Mouse (Mus musculus): ENCODE results near the gene Prrx1. TPM values are rescaled to one million over a fixed set of nuclear protein-coding genes. Genes with fewer than 3 reads are reported as not detected.

Gene Prrx1
- polyA plus RNA-seq, 1 experiment from 2014 or later, result 6.6 TPM

- H3K4me3 ChIP-seq (ENCODE audit: low read length), result peak overlapping the region; percentile 58
- H3K9ac ChIP-seq (ENCODE audit: low read depth, low read length), result no peak overlapping the region
- no peak overlapping the region for H3K27ac ChIP-seq (ENCODE audit: low read depth, low read length)
- H3K9me3 ChIP-seq (ENCODE audit: control insufficient read depth, low read length), result no peaks in the 10 kb centered on the region
- H3K4me2 ChIP-seq (replicated peaks; ENCODE audit: low read depth, low read length), result peak overlapping the region; percentile 84
- whole genome bisulfite sequencing, result 1% methylated on average over 23 of the region's 23 CpGs
- no peaks in the 10 kb centered on the region for H3K36me3 ChIP-seq (ENCODE audit: control insufficient read depth, insufficient read depth, low read length)
- peaks cover 8% of the 10 kb centered on the region; the same call in 1 of the 2 replicates for H3K4me1 ChIP-seq (ENCODE audit: control insufficient read depth, insufficient read depth, low read length)
- peaks cover 29% of the 10 kb centered on the region for H3K27me3 ChIP-seq (ENCODE audit: control insufficient read depth, insufficient read depth, low read length)
- no peak for ATAC-seq (ENCODE audit: low FRiP score, low TSS enrichment)
Measured at GRCm38 (mm10) chr1:163314829-163315301, 1.4 kb upstream of the Prrx1 start.

GRCm38 (mm10) chr1:163313921-163314725 is 613 bp upstream of the Prrx1 start:
- H3K27ac ChIP-seq (ENCODE audit: low read depth, low read length), result peak overlapping the region; percentile 27; the same call in 1 of the 2 replicates

GRCm38 (mm10) chr1:163311861-163312811 is 1.4 kb downstream of the Prrx1 start:
- Histone ChIP-seq H3K4me2 (replicated peaks; ENCODE audit: low read depth, low read length) (peak overlapping the region; percentile 84), H3K27me3 (ENCODE audit: control insufficient read depth, insufficient read depth, low read length) (peaks cover 41% of the 10 kb centered on the region), H3K9ac (ENCODE audit: low read depth, low read length) (peak overlapping the region; percentile 69), H3K36me3 (ENCODE audit: control insufficient read depth, insufficient read depth, low read length) (no peaks in the 10 kb centered on the region), H3K9me3 (ENCODE audit: control insufficient read depth, low read length) (no peaks in the 10 kb centered on the region), H3K27ac (ENCODE audit: low read depth, low read length) (peak overlapping the region; percentile 69; the same call in 1 of the 2 replicates), H3K4me1 (ENCODE audit: control insufficient read depth, insufficient read depth, low read length) (peaks cover 11% of the 10 kb centered on the region; the same call in 1 of the 2 replicates), H3K4me3 (ENCODE audit: low read length) (peak overlapping the region; percentile 58)
- ATAC-seq (ENCODE audit: low FRiP score, low TSS enrichment), result peak; percentile 73
- under 1% methylated on average over 55 of the region's 59 CpGs for WGBS

More at GRCm38 (mm10) chr1:163313921-163314725, 613 bp upstream of the Prrx1 start:
- Histone ChIP-seq H3K4me1 (ENCODE audit: control insufficient read depth, insufficient read depth, low read length) (peaks cover 8% of the 10 kb centered on the region; the same call in 1 of the 2 replicates), H3K9me3 (ENCODE audit: control insufficient read depth, low read length) (no peaks in the 10 kb centered on the region), H3K36me3 (ENCODE audit: control insufficient read depth, insufficient read depth, low read length) (no peaks in the 10 kb centered on the region), H3K4me2 (replicated peaks; ENCODE audit: low read depth, low read length) (peak overlapping the region; percentile 84), H3K4me3 (ENCODE audit: low read length) (peak overlapping the region; percentile 58), H3K9ac (ENCODE audit: low read depth, low read length) (peak overlapping the region; percentile 23; the same call in 1 of the 2 replicates), H3K27me3 (ENCODE audit: control insufficient read depth, insufficient read depth, low read length) (peaks cover 36% of the 10 kb centered on the region)
- under 1% methylated on average over 21 of the region's 21 CpGs for WGBS
- ATAC-seq (ENCODE audit: low FRiP score, low TSS enrichment), result peak; percentile 41

GRCm38 (mm10) chr1:163311006-163311836 is 2.3 kb downstream of the Prrx1 start:
- no peak for ATAC-seq (ENCODE audit: low FRiP score, low TSS enrichment)
- Histone ChIP-seq H3K9ac (ENCODE audit: low read depth, low read length) (peak overlapping the region; percentile 69), H3K27ac (ENCODE audit: low read depth, low read length) (no peak overlapping the region), H3K4me1 (ENCODE audit: control insufficient read depth, insufficient read depth, low read length) (peaks cover 11% of the 10 kb centered on the region; the same call in 1 of the 2 replicates), H3K4me3 (ENCODE audit: low read length) (peak overlapping the region; percentile 58), H3K9me3 (ENCODE audit: control insufficient read depth, low read length) (no peaks in the 10 kb centered on the region), H3K4me2 (replicated peaks; ENCODE audit: low read depth, low read length) (peak overlapping the region; percentile 84), H3K36me3 (ENCODE audit: control insufficient read depth, insufficient read depth, low read length) (no peaks in the 10 kb centered on the region), H3K27me3 (ENCODE audit: control insufficient read depth, insufficient read depth, low read length) (peaks cover 39% of the 10 kb centered on the region)
- 26% methylated on average over 13 of the region's 13 CpGs for WGBS

- no peaks in the 10 kb centered on the region for H3K36me3 ChIP-seq (ENCODE audit: control insufficient read depth, insufficient read depth, low read length)
- no peak for ATAC-seq (ENCODE audit: low FRiP score, low TSS enrichment)
- no peak overlapping the region for H3K27ac ChIP-seq (ENCODE audit: low read depth, low read length)
- H3K27me3 ChIP-seq (ENCODE audit: control insufficient read depth, insufficient read depth, low read length), result peaks cover 31% of the 10 kb centered on the region
- H3K9ac ChIP-seq (ENCODE audit: low read depth, low read length), result no peak overlapping the region
- peaks cover 11% of the 10 kb centered on the region; the same call in 1 of the 2 replicates for H3K4me1 ChIP-seq (ENCODE audit: control insufficient read depth, insufficient read depth, low read length)
- 26% methylated on average over 8 of the region's 8 CpGs for WGBS
- H3K9me3 ChIP-seq (ENCODE audit: control insufficient read depth, low read length), result no peaks in the 10 kb centered on the region
- peak overlapping the region; percentile 84; the same call in 1 of the 2 replicates for H3K4me2 ChIP-seq (replicated peaks; ENCODE audit: low read depth, low read length)
- peak overlapping the region; percentile 58; the same call in 1 of the 2 replicates for H3K4me3 ChIP-seq (ENCODE audit: low read length)
Measured at GRCm38 (mm10) chr1:163310023-163310754, 3.3 kb downstream of the Prrx1 start.

- 23% methylated on average over 2 of the region's 2 CpGs for WGBS
- H3K9ac ChIP-seq (ENCODE audit: low read depth, low read length), result no peak overlapping the region
- ATAC-seq (ENCODE audit: low FRiP score, low TSS enrichment), result no peak
- H3K9me3 ChIP-seq (ENCODE audit: control insufficient read depth, low read length), result no peaks in the 10 kb centered on the region
- 0 out of 2 replicates have a peak, but pooled peaks cover 7% of the 10 kb centered on the region for H3K4me1 ChIP-seq (ENCODE audit: control insufficient read depth, insufficient read depth, low read length)
- H3K27ac ChIP-seq (ENCODE audit: low read depth, low read length), result no peak overlapping the region
- H3K4me3 ChIP-seq (ENCODE audit: low read length), result peak overlapping the region; percentile 3; the same call in 1 of the 2 replicates
- H3K27me3 ChIP-seq (ENCODE audit: control insufficient read depth, insufficient read depth, low read length), result peaks cover 31% of the 10 kb centered on the region
- H3K4me2 ChIP-seq (replicated peaks; ENCODE audit: low read depth, low read length), result peak overlapping the region; percentile 46; the same call in 1 of the 2 replicates
- H3K36me3 ChIP-seq (ENCODE audit: control insufficient read depth, insufficient read depth, low read length), result no peaks in the 10 kb centered on the region
Measured at GRCm38 (mm10) chr1:163309466-163309865, 4.0 kb downstream of the Prrx1 start.

- H3K36me3 ChIP-seq (ENCODE audit: control insufficient read depth, insufficient read depth, low read length), result no peaks in the 10 kb centered on the region
- H3K4me3 ChIP-seq (ENCODE audit: low read length), result peak overlapping the region; percentile 29
- peaks cover 31% of the 10 kb centered on the region for H3K27me3 ChIP-seq (ENCODE audit: control insufficient read depth, insufficient read depth, low read length)
- no peak overlapping the region; the same call in 1 of the 2 replicates for H3K9ac ChIP-seq (ENCODE audit: low read depth, low read length)
- no peaks in the 10 kb centered on the region for H3K9me3 ChIP-seq (ENCODE audit: control insufficient read depth, low read length)
- 0 out of 2 replicates have a peak, but pooled peaks cover 3% of the 10 kb centered on the region for H3K4me1 ChIP-seq (ENCODE audit: control insufficient read depth, insufficient read depth, low read length)
- ATAC-seq (ENCODE audit: low FRiP score, low TSS enrichment), result no peak
- H3K27ac ChIP-seq (ENCODE audit: low read depth, low read length), result no peak overlapping the region
- WGBS, result 3% methylated on average over 24 of the region's 24 CpGs
- H3K4me2 ChIP-seq (replicated peaks; ENCODE audit: low read depth, low read length), result peak overlapping the region; percentile 46
Measured at GRCm38 (mm10) chr1:163308631-163309030, 4.9 kb downstream of the Prrx1 start.
